Mouse (Mus musculus) CD4-positive, CD25-positive, alpha-beta regulatory T cell, adult 2 months (primary cell): ENCODE results near the gene Opalin.

Experiments used
- DNase-seq: peaks from one replicate; pipeline ENCODE4 v3.0.0-alpha.2; 2012; ENCODE audit warnings: low read depth, low spot score

Opalin gene

GRCm38 (mm10) chr19:41073746-41074455, 3.0 kb downstream of the Opalin start:
- DNase-seq = no peak

GRCm38 (mm10) chr19:41071500-41071899, 5.4 kb downstream of the Opalin start:
- peak; percentile 97 for DNase-seq

GRCm38 (mm10) chr19:41054702-41055101, 22.2 kb downstream of the Opalin start:
- DNase-seq = no peak

GRCm38 (mm10) chr19:41053530-41053929, 23.4 kb downstream of the Opalin start:
- peak; percentile 82 for DNase-seq

DNA sequence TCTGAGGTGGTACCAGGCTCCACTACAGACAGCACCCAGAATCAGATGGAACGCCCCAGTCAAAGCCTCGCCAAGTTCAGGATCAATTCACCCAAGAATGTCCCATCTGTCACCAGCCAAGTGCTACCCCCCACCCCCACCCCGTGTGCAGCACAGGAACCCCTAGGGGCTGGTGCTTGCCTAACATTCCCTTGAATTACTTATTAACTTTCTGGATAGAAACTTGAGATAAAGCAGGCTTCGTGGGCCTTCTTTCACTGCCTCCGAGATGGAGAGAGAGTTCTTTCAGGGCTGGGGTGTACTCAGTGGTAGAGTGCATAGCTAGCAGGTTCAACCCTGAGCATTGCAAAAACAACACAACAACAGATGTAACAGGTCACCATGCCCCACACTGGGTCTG, 24.7 kb downstream of the Opalin start:
- DNase-seq = no peak

GRCm38 (mm10) chr19:41051714-41052113, 25.2 kb downstream of the Opalin start:
- DNase-seq = no peak

DNA sequence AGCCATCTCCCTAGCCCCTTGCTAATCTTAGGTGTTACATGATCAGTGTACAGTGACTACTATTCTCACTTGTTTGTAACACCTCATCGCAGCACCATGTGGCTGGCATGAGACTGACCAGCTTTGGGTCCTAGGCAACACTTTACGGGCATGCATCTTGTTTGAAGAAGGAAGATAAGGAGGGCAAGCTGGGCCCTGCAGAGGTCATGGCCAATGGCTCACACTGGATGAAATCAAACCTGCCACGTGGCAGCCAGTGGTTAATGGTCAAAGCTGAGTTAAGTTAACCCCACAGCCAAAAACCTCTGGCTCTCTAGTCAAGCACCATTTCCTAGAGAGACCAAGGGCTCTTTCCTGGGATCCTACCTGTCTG, 28.7 kb downstream of the Opalin start:
- no peak for DNase-seq

DNA sequence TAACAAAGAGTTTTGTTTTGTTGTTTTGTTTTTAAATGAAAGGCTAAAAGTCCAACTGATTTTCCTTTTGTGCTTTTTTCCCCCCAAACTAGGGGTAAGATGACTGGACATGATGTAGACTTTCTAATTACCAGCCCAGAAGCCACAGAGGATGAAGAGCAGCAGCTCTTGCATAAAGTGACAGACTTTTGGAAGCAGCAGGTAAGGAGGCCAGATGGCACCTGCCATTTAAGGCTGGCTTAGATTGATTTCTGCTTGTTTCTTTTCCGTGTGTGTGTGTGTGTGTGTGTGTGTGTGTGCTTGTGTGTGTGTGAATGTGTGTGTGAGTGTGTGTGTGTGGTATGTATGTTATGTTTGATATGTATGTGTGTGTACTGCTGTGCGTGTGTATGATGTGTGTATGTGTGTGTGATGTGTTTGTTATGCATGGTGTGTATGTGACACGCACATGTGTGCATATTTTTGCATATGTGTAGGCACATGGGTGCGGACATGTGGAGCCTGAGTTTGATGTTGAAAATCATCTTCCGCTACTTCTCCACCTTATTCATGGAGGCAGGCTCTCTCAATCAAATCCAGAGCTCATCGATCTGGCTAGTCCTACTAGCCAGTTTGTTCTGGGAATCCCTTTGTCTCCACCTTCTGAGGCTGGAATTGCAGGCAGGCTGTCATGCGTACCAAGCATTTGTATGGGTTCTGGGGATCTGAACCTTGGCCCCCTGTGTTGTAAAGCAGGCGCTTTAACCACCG, 29.3 kb downstream of the Opalin start:
- no peak for DNase-seq

DNA sequence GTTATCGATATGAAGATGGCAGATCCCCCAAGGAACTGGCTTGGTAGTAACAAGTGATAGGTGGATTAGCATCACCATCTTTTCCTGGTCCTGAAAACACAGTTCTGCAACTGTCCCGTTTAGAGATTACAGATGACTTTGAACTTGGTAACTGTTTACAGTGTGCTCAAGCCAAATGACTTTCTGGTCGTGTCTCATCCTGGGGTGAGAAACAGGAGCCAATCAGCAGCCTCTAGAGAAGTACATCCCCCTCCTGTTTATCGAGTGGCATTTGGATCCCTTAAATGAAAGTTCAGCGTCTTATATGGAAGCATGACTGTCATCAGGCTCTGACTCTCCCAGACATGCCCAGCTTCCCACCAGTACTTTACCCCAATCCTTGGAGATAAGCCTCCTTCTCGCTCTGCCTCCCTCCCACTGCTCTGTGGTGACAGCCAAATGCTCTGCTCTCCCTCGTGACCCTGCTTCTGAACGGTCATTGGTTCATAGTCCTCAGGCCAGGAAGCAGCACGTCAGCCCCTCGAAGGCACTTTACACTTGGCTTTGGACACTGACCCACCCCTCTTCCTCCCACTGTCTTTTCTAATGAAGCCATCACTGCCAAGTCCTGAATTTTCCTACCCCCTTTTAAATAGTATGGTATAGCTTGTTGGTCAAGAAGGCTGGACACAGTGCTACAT, 31.7 kb downstream of the Opalin start:
- no peak for DNase-seq

DNA sequence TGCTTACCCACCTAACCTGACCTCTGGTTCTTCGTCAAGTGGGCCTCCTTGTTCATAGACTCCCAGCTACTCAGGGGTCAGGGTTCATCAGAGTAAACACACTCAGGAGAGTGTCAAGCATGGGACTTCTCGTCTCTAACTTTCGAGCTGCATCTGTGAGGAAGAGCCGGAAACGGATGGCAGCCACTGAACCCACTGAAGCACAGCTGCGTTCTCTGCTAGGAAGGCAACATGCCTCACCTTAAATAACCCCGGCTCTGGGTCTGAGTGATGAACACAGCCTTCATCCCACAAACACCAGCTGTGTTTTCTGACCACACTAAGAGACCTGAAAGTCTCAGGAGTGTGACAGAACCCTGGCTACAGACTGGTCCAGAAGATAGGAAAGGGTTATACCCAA, 37.8 kb downstream of the Opalin start:
- DNase-seq = peak; percentile 63

- DNase-seq = no peak
Observed at GRCm38 (mm10) chr19:41035809-41036551, 40.9 kb downstream of the Opalin start.

DNA sequence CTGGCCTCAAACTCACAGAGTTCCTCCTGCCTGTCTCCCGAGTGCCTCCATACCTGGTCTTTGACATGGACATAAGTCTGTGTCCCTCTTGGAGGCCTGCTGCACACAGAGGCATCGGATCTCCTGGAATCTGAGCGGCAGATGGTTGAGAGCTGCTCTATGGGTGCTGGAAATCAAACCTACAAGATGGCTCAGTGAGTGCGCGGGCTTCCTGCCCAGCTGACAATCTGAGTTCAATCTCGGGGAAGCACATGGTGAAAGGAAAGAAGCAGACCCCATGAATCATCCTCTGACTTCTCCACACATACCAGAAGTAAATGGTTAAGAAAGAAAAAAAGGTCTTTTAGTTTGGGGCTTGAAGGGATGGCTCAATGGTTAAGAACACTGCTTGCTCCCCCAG, 45.0 kb downstream of the Opalin start:
- DNase-seq = no peak

DNA sequence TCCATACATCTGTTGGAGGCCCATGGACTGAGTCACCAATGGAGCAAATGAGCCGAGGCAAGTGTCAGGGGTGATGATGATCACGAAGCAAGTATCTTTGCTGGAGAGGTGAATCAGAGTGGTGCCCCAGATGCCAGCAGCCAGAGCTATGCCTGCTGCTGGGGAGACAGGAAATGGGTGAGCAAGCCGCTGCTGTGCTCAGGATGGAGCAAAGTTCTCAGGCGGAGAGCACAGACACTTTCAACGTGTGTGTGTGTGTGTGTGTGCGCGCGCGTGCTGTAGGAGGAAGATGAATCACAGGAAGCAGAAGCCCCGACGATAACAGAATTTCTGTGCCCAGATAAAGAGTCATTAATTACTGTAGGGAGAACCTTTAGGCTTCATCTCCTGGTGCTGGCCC, 45.9 kb downstream of the Opalin start:
- peak; percentile 92 for DNase-seq

- no peak for DNase-seq
Observed at GRCm38 (mm10) chr19:41030161-41030560, 46.8 kb downstream of the Opalin start.

DNA sequence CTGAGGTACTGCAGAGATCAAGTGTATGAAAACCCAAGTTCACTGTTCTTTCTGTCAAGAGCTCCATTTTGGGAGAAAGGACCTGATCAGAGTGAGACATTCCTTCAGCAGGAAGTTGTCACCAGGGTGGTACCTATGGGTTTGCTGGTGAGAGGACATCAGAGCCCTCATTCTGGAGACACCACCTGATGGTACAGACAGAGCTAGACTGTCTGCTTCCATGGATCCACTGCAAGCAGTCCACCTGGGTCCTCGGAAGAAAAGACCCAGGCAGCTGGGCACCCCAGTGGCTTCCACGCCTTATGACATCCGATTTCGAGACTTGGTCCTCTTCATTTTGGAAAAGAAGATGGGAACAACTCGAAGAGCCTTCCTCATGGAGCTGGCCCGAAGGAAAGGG, 47.7 kb downstream of the Opalin start, which contains the start of gene Dntt:
Gene Dntt (plus strand): TSS at position 57 of the 400 bp plus-strand sequence.
- no peak for DNase-seq

GRCm38 (mm10) chr19:41027601-41028000, 49.3 kb downstream of the Opalin start:
- peak; percentile 50 for DNase-seq

DNA sequence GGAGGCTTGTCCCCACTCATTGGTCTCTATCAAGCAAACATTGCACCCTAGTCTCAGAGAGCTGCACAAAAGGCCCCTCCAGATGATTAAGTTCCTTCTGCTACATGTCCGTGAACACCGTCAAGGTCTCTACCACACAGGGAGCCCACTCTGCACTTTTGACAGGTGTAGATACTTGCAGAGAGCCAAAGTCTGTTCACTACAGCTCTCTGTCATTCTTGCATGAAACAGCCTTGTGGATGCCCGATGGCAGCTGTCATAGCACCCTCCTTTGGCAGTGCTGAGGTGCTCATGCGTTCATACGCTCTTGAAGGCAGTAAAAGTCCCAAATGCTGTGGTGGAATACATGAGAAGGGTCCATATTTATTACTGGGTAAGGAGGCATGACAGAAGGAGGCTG, 49.9 kb downstream of the Opalin start:
- no peak for DNase-seq

DNA sequence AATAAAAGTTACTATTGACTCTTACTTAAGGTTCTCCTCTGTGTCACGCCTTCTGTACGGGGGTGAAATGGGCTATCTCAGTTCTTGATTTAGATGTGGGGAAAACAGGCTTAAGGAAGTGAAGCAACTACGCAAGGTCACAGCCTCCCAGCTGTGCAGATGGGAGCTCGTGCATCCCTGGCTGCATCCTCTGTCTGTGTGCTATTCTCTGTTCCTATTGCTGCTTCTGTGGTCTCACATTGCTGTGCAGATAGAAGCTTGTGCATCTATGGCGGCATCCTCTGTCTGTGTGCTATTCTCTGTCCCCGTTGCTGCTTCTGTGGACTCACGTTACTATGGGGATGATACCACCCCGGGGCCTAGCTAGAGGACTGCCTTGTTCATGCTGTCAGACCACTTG, 50.4 kb downstream of the Opalin start:
- DNase-seq = no peak

DNA sequence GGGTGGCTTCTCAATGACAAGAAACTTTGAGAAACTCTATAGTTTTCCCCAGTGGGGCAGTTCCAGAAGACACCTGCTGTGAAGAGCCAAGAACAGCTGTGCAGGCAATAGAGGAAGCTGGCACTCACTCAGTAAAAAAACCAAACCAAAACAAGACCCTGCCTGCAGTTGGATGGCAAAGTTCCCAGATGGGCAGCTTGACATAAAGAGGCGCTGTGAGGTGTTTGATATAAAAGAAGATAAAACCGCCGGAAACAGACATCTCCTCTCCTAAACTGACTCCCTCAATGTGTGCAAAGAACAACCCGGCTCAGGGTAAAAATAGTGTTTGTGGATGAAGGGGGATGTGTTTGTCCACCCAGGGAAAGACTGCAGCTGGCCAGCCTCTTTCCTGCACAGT, 54.7 kb downstream of the Opalin start:
- peak; percentile 30 for DNase-seq

DNA sequence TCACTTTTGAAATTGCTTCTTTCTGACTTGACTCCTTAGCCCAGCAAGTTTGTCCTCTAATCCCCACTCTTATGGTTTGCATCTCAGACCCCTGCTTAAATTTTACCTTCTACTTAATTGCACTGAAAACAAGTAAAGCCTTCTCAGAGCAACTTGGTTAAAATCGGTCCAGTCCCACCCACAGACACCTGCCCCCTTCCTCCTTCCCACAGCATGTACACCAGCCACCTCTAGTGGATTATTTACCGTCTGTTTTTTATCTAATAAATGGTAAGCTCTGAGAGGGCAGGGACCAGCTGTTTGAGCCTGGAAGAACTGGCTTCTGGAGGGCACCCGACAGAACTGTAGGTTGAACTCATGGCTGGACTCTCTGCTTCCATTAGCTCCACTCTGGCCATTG, 56.4 kb downstream of the Opalin start:
- DNase-seq = no peak

- no peak for DNase-seq
Observed at GRCm38 (mm10) chr19:41019164-41019675, 57.7 kb downstream of the Opalin start.
